Mouse (Mus musculus): ENCODE data around the gene Tceanc2. TPM values are rescaled to one million over a fixed set of nuclear protein-coding genes. Genes with fewer than 3 reads are reported as not detected.

Tceanc2 gene
- polyA plus RNA-seq, 1 experiment from 2014 or later: 14.4 TPM

GRCm38 (mm10) chr4:107143511-107143910 is 35.4 kb downstream of the Tceanc2 start:
- no peak overlapping the region for H3K27ac ChIP-seq (replicated peaks)

GRCm38 (mm10) chr4:107139836-107140631 is 38.9 kb downstream of the Tceanc2 start:
- Histone ChIP-seq H3K27me3 (no peaks in the 10 kb centered on the region), H3K4me3 (replicated peaks) (no peak overlapping the region), H3K9ac (no peak overlapping the region), H3K9me3 (replicated peaks) (no peaks in the 10 kb centered on the region), H3K36me3 (replicated peaks) (peaks cover 9% of the 10 kb centered on the region), H3K27ac (replicated peaks) (no peak overlapping the region), H3K4me2 (no peak overlapping the region), H3K4me1 (replicated peaks) (0 out of 2 replicates have a peak, but pooled peaks cover 4% of the 10 kb centered on the region)
- ATAC-seq (ENCODE audit: insufficient read depth): no peak
- WGBS (ENCODE audit: insufficient replicate concordance): 60% methylated on average over 13 of the region's 13 CpGs

More at GRCm38 (mm10) chr4:107143511-107143910, 35.4 kb downstream of the Tceanc2 start:
- Histone ChIP-seq H3K9me3 (replicated peaks) (no peaks in the 10 kb centered on the region), H3K4me3 (replicated peaks) (no peak overlapping the region), H3K4me2 (no peak overlapping the region), H3K36me3 (replicated peaks) (peaks cover 33% of the 10 kb centered on the region), H3K27me3 (no peaks in the 10 kb centered on the region), H3K4me1 (replicated peaks) (0 out of 2 replicates have a peak, but pooled peaks cover 4% of the 10 kb centered on the region), H3K9ac (no peak overlapping the region)
- no peak for ATAC-seq (ENCODE audit: insufficient read depth)
- WGBS (ENCODE audit: insufficient replicate concordance): 76% methylated on average over 8 of the region's 8 CpGs

GRCm38 (mm10) chr4:107138948-107139835 is 39.7 kb downstream of the Tceanc2 start:
- Histone ChIP-seq H3K27me3 (no peaks in the 10 kb centered on the region), H3K36me3 (replicated peaks) (peaks cover 9% of the 10 kb centered on the region), H3K9ac (no peak overlapping the region), H3K4me2 (no peak overlapping the region), H3K4me3 (replicated peaks) (no peak overlapping the region), H3K9me3 (replicated peaks) (no peaks in the 10 kb centered on the region), H3K27ac (replicated peaks) (no peak overlapping the region), H3K4me1 (replicated peaks) (0 out of 2 replicates have a peak, but pooled peaks cover 4% of the 10 kb centered on the region)
- 77% methylated on average over 37 of the region's 37 CpGs for WGBS (ENCODE audit: insufficient replicate concordance)
- ATAC-seq (ENCODE audit: insufficient read depth): no peak

GRCm38 (mm10) chr4:107136531-107136930 is 42.4 kb downstream of the Tceanc2 start:
- no peak overlapping the region for H3K4me3 ChIP-seq (replicated peaks)
- no peak for ATAC-seq (ENCODE audit: insufficient read depth)
- H3K4me1 ChIP-seq (replicated peaks): 0 out of 2 replicates have a peak, but pooled peaks cover 4% of the 10 kb centered on the region
- H3K9ac ChIP-seq: no peak overlapping the region
- H3K27ac ChIP-seq (replicated peaks): no peak overlapping the region
- no peaks in the 10 kb centered on the region for H3K9me3 ChIP-seq (replicated peaks)
- H3K4me2 ChIP-seq: no peak overlapping the region
- H3K36me3 ChIP-seq (replicated peaks): peaks cover 9% of the 10 kb centered on the region
- 54% methylated on average over 3 of the region's 3 CpGs for WGBS (ENCODE audit: insufficient replicate concordance)
- no peaks in the 10 kb centered on the region for H3K27me3 ChIP-seq

- 0 out of 2 replicates have a peak, but pooled peaks cover 4% of the 10 kb centered on the region for H3K4me1 ChIP-seq (replicated peaks)
- H3K4me2 ChIP-seq: no peak overlapping the region
- ATAC-seq (ENCODE audit: insufficient read depth): no peak
- no peaks in the 10 kb centered on the region for H3K9me3 ChIP-seq (replicated peaks)
- H3K36me3 ChIP-seq (replicated peaks): peaks cover 9% of the 10 kb centered on the region
- H3K27me3 ChIP-seq: no peaks in the 10 kb centered on the region
- no peak overlapping the region for H3K4me3 ChIP-seq (replicated peaks)
- 64% methylated on average over 5 of the region's 5 CpGs for WGBS (ENCODE audit: insufficient replicate concordance)
- H3K27ac ChIP-seq (replicated peaks): no peak overlapping the region
- no peak overlapping the region for H3K9ac ChIP-seq
These were observed 43.3 kb downstream of the Tceanc2 start for GRCm38 (mm10) chr4:107135663-107136062.

- ATAC-seq (ENCODE audit: insufficient read depth): no peak
- no peaks in the 10 kb centered on the region for H3K9me3 ChIP-seq (replicated peaks)
- H3K9ac ChIP-seq: no peak overlapping the region
- H3K4me3 ChIP-seq (replicated peaks): no peak overlapping the region
- H3K27me3 ChIP-seq: no peaks in the 10 kb centered on the region
- WGBS (ENCODE audit: insufficient replicate concordance): 69% methylated on average over 3 of the region's 3 CpGs
- no peak overlapping the region for H3K27ac ChIP-seq (replicated peaks)
- peaks cover 9% of the 10 kb centered on the region for H3K36me3 ChIP-seq (replicated peaks)
- no peaks in the 10 kb centered on the region for H3K4me1 ChIP-seq (replicated peaks)
- no peak overlapping the region for H3K4me2 ChIP-seq
These were observed 44.0 kb downstream of the Tceanc2 start for GRCm38 (mm10) chr4:107134891-107135290.

GRCm38 (mm10) chr4:107130534-107130933 is 48.4 kb downstream of the Tceanc2 start:
- no peak overlapping the region for H3K27ac ChIP-seq (replicated peaks)
- WGBS (ENCODE audit: insufficient replicate concordance): 18% methylated on average over 9 of the region's 9 CpGs
- ATAC-seq (ENCODE audit: insufficient read depth): no peak
- H3K36me3 ChIP-seq (replicated peaks): no peaks in the 10 kb centered on the region
- H3K4me1 ChIP-seq (replicated peaks): peaks cover 12% of the 10 kb centered on the region; the same call in 1 of the 2 replicates
- 0 out of 2 replicates have a peak, but pooled peaks cover 9% of the 10 kb centered on the region for H3K27me3 ChIP-seq
- H3K4me2 ChIP-seq: no peak overlapping the region
- no peaks in the 10 kb centered on the region for H3K9me3 ChIP-seq (replicated peaks)
- H3K9ac ChIP-seq: no peak overlapping the region
- H3K4me3 ChIP-seq (replicated peaks): no peak overlapping the region

- peaks cover 12% of the 10 kb centered on the region; the same call in 1 of the 2 replicates for H3K27me3 ChIP-seq
- peaks cover 12% of the 10 kb centered on the region; the same call in 1 of the 2 replicates for H3K4me1 ChIP-seq (replicated peaks)
- H3K4me2 ChIP-seq: no peak overlapping the region
- no peaks in the 10 kb centered on the region for H3K9me3 ChIP-seq (replicated peaks)
- no peak overlapping the region for H3K4me3 ChIP-seq (replicated peaks)
- WGBS (ENCODE audit: insufficient replicate concordance): 66% methylated on average over 8 of the region's 8 CpGs
- H3K9ac ChIP-seq: no peak overlapping the region
- no peak for ATAC-seq (ENCODE audit: insufficient read depth)
- H3K27ac ChIP-seq (replicated peaks): no peak overlapping the region
- no peaks in the 10 kb centered on the region for H3K36me3 ChIP-seq (replicated peaks)
These were observed 49.5 kb downstream of the Tceanc2 start for GRCm38 (mm10) chr4:107129373-107129772.

- Histone ChIP-seq H3K4me1 (replicated peaks) (peaks cover 12% of the 10 kb centered on the region; the same call in 1 of the 2 replicates), H3K9ac (no peak overlapping the region), H3K4me2 (no peak overlapping the region), H3K27me3 (peaks cover 12% of the 10 kb centered on the region; the same call in 1 of the 2 replicates), H3K36me3 (replicated peaks) (no peaks in the 10 kb centered on the region), H3K9me3 (replicated peaks) (no peaks in the 10 kb centered on the region), H3K4me3 (replicated peaks) (no peak overlapping the region), H3K27ac (replicated peaks) (no peak overlapping the region)
- ATAC-seq (ENCODE audit: insufficient read depth): no peak
- 61% methylated on average over 13 of the region's 13 CpGs for WGBS (ENCODE audit: insufficient replicate concordance)
These were observed 50.8 kb downstream of the Tceanc2 start for GRCm38 (mm10) chr4:107127901-107128669.

- peaks cover 17% of the 10 kb centered on the region for H3K4me1 ChIP-seq (replicated peaks)
- no peak overlapping the region for H3K9ac ChIP-seq
- no peaks in the 10 kb centered on the region for H3K9me3 ChIP-seq (replicated peaks)
- H3K27me3 ChIP-seq: peaks cover 12% of the 10 kb centered on the region; the same call in 1 of the 2 replicates
- H3K27ac ChIP-seq (replicated peaks): no peak overlapping the region
- H3K36me3 ChIP-seq (replicated peaks): no peaks in the 10 kb centered on the region
- ATAC-seq (ENCODE audit: insufficient read depth): no peak
- 56% methylated on average over 13 of the region's 13 CpGs for WGBS (ENCODE audit: insufficient replicate concordance)
- no peak overlapping the region for H3K4me2 ChIP-seq
- no peak overlapping the region for H3K4me3 ChIP-seq (replicated peaks)
These were observed 51.9 kb downstream of the Tceanc2 start for GRCm38 (mm10) chr4:107126891-107127524.
